Mouse (Mus musculus) forebrain, embryonic 14.5 days (tissue): ENCODE data around the gene Tnfrsf14. TPM values are rescaled to one million over a fixed set of nuclear protein-coding genes. Genes with fewer than 3 reads are reported as not detected.

ENCODE experiments used
- ATAC-seq: fragments of 200-750 bp; cut with Nextera tagmentation; 2 replicates; pipeline ENCODE4 v1.8.0; 2017; ENCODE audit warnings: mild to moderate bottlenecking, moderate library complexity
- DNase-seq: peaks from one replicate; pipeline ENCODE4 v3.0.0-alpha.2; 2015; ENCODE audit warnings: low spot score
- H3K27ac ChIP-seq: fragments of 300-500 bp; sonication (generic); 2 replicates; pipeline ENCODE4 v1.5.1; 2014; ENCODE audit warnings: low read depth, mild to moderate bottlenecking, control low read depth, low read length, moderate library complexity
- H3K27me3 ChIP-seq: fragments of 300-500 bp; sonication (generic); replicated peaks from 2 replicates; pipeline ENCODE4 v1.6.1; 2014; ENCODE audit warnings: low read length, control low read depth, mixed read lengths; ENCODE audit not compliant: control insufficient read depth, insufficient read depth
- H3K36me3 ChIP-seq: fragments of 300-500 bp; sonication (generic); 2 replicates; pipeline ENCODE4 v1.6.1; 2014; ENCODE audit warnings: low read length, control low read depth; ENCODE audit not compliant: control insufficient read depth, insufficient read depth
- H3K4me1 ChIP-seq: fragments of 300-500 bp; sonication (generic); 2 replicates; pipeline ENCODE4 v1.6.1; 2014; ENCODE audit warnings: antibody characterized with exemption, low read length, control low read depth; ENCODE audit not compliant: control insufficient read depth, insufficient read depth
- H3K4me2 ChIP-seq: fragments of 300-500 bp; sonication (generic); 2 replicates; pipeline ENCODE4 v1.6.1; 2014; ENCODE audit warnings: mild to moderate bottlenecking, control low read depth, low read length
- H3K4me3 ChIP-seq: fragments of 300-500 bp; sonication (generic); 2 replicates; pipeline ENCODE4 v1.5.1; 2014; ENCODE audit warnings: low read depth, low read length, control low read depth
- H3K9ac ChIP-seq: fragments of 300-500 bp; sonication (generic); 2 replicates; pipeline ENCODE4 v1.6.1; 2014; ENCODE audit warnings: mild to moderate bottlenecking, low read length, control low read depth, moderate library complexity
- H3K9me3 ChIP-seq: fragments of 300-500 bp; sonication (generic); replicated peaks from 2 replicates; pipeline ENCODE4 v1.6.1; 2016; ENCODE audit warnings: low read length, control low read depth, mixed read lengths; ENCODE audit not compliant: control insufficient read depth
- WGBS: fragments of 180-500 bp; shearing (Covaris S2); extraction: QIAGEN DNeasy Blood & Tissue Kit; methylation state at CpG from one replicate; pipeline ENCODE4 v1.1.7; 2014; 5-methylcytosine and 5-hydroxymethylcytosine counted together
- polyA plus RNA-seq: library from polyadenylated mRNA; unstranded; fragments of >200 nt; fragmentation: Nextera tagmentation; extraction: Ambion mirVana; gene quantifications from 2 replicates; pipeline ENCODE4 v1.2.1, GENCODE M21; 2014

Tnfrsf14 gene
- polyA plus RNA-seq, 1 experiment from 2014 or later, result not detected

DNA sequence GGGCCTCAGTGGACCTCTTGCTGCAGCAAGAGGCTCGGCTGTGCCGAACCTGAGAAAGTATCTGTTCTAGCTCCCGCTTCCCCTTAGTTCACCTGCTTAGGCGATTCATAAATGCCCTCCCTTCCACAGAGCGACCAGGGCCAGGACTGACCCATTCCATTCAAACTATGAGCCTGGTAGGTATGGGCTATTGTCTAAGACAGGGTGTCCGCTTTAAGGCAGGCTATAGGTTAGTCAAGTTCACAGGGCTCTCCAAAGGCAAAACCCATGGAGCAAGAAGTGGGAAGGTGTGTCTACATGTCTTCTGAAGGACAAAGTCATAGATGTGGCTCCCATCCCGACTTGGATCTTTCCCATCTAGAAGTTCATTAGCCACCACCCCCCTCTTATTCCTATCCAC lies 34.3 kb upstream of the Tnfrsf14 start:
- no peak for DNase-seq
- H3K4me3 ChIP-seq, result peak overlapping the region; percentile 76
- 15% methylated on average over 7 of the region's 7 CpGs for WGBS
- peaks cover 51% of the 10 kb centered on the region for H3K4me1 ChIP-seq
- no peaks in the 10 kb centered on the region for H3K9me3 ChIP-seq
- peak overlapping the region; percentile 81 for H3K4me2 ChIP-seq
- peak overlapping the region; percentile 95 for H3K9ac ChIP-seq
- H3K27ac ChIP-seq, result peak overlapping the region; percentile 94
- no peaks in the 10 kb centered on the region for H3K27me3 ChIP-seq
- ATAC-seq, result no peak
- H3K36me3 ChIP-seq, result 0 out of 2 replicates have a peak, but pooled peaks cover 3% of the 10 kb centered on the region

DNA sequence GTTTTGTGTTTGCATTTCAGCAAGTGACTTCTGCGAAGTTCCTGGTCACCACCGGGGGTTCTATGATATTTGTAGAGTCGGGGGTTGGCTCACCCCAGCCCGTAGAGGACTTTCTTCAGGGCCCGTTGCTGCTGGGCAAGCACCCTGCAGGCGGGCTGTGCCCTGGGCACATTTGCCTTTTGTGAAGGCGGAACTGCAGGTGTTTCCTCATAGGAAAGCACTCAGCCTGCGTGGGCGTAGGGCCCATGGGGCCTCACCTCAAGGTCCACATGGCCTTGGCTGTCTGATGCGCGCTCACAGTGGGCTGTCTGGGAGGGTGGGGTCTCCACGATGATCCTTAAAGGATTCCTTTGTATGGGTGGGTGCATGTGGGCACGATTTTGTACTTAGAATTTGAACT lies 33.5 kb upstream of the Tnfrsf14 start:
- Histone ChIP-seq H3K9ac (peak overlapping the region; percentile 95), H3K4me2 (peak overlapping the region; percentile 81), H3K4me1 (peaks cover 59% of the 10 kb centered on the region), H3K27me3 (no peaks in the 10 kb centered on the region), H3K36me3 (no peaks in the 10 kb centered on the region), H3K27ac (peak overlapping the region; percentile 94), H3K9me3 (no peaks in the 10 kb centered on the region), H3K4me3 (peak overlapping the region; percentile 76)
- DNase-seq, result no peak
- no peak for ATAC-seq
- 1% methylated on average over 13 of the region's 13 CpGs for WGBS

DNA sequence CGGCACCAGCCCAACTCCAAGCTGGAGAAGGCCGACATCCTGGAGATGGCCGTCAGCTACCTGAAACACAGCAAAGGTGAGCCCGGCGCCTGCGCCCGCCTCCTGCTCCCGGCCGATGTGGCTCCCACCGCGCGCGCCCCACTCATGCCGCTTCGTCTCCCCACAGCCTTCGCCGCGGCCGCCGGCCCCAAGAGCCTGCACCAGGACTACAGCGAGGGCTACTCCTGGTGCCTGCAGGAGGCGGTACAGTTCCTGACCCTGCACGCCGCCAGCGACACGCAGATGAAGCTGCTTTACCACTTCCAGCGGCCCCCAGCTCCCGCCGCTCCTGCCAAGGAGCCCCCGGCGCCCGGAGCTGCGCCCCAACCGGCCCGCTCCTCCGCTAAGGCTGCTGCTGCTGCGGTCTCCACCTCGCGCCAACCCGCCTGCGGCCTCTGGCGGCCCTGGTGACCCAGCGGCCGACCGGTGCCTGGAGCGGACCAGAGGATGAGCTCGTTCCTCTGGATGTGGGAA lies 32.9 kb upstream of the Tnfrsf14 start:
- Histone ChIP-seq H3K9me3 (no peaks in the 10 kb centered on the region), H3K36me3 (no peaks in the 10 kb centered on the region), H3K4me3 (peak overlapping the region; percentile 76), H3K9ac (peak overlapping the region; percentile 95), H3K27ac (peak overlapping the region; percentile 94), H3K4me2 (peak overlapping the region; percentile 81), H3K4me1 (peaks cover 61% of the 10 kb centered on the region), H3K27me3 (no peaks in the 10 kb centered on the region)
- ATAC-seq, result no peak
- no peak for DNase-seq
- WGBS, result under 1% methylated on average over 46 of the region's 47 CpGs

DNA sequence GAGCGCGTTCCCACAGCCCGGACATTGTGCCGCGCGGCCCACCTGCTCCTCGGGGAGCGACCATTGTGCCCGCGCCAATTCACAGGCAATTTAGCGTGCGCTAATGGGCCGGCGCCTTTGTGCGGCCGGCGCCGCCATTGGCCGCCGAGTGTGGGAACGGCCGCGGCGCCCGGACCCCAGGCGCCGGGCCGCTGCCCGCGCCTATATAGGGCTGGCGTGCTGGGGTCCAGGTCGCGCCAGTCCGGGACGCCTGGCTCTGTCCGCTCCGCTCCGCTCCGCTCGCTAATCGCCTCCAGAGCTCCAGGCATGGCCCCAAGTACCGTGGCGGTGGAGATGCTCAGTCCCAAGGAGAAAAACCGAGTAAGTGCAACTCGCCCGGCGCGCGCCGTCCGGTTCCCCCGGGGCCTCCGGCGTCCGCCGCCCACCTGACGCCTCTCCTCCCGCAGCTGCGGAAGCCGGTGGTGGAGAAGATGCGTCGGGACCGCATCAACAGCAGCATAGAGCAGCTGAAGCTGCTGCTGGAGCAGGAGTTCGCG lies 32.4 kb upstream of the Tnfrsf14 start, which contains the start of gene Hes5:
Hes5 (plus strand) TSS at position 234 of the 536 bp plus-strand sequence.
- ATAC-seq, result peak; percentile 63
- Histone ChIP-seq H3K4me3 (peak within 1 kb of the TSS; percentile 76), H3K9me3 (no peaks in the 10 kb centered on the region), H3K4me1 (peaks cover 61% of the 10 kb centered on the region), H3K27ac (peak within 1 kb of the TSS; percentile 94), H3K9ac (peak within 1 kb of the TSS; percentile 95), H3K27me3 (0 out of 2 replicates have a peak, but pooled peaks cover under 1% of the 10 kb centered on the region), H3K36me3 (no peaks in the 10 kb centered on the region), H3K4me2 (peak within 1 kb of the TSS; percentile 81)
- 1% methylated on average over 65 of the region's 65 CpGs for WGBS
- DNase-seq, result peak; percentile 94

DNA sequence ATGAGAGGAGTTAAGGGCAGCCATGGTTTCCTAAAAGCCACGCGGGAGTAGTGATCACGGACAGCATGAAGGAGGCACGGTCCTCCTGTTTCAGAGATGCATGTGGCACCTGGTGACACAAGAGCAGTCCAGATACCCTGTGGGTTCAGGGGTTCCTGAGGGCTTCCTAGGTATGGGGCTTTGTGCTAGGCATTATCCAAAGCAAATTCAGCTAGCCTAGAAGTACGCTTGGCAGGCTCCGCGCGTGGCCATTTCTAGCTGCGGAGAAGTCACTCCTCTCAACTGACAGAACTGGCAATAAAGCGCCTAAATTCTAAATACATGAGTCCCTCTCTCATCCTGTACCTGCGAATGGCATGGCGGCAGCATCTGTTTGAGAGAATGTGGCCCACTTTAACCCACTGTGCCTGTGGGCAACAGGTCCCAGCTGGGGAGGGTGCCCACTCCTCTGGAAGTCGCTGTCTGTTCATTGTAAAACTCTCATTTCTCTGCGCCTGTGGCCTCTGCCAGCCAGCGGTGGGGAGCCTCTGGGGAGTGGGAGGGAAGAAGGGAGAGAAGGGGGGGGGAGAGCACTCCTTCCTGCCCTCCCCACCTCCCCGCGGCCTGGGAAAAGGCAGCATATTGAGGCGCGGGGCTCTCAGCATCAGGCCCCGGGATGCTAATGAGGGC lies 31.8 kb upstream of the Tnfrsf14 start:
- WGBS, result 4% methylated on average over 20 of the region's 20 CpGs
- Histone ChIP-seq H3K9ac (peak overlapping the region; percentile 95), H3K36me3 (no peaks in the 10 kb centered on the region), H3K27ac (peak overlapping the region; percentile 94), H3K4me3 (peak overlapping the region; percentile 76), H3K4me2 (peak overlapping the region; percentile 81), H3K4me1 (peaks cover 58% of the 10 kb centered on the region), H3K9me3 (no peaks in the 10 kb centered on the region), H3K27me3 (0 out of 2 replicates have a peak, but pooled peaks cover 3% of the 10 kb centered on the region)
- DNase-seq, result no peak
- ATAC-seq, result no peak; the same call in 1 of the 2 replicates

DNA sequence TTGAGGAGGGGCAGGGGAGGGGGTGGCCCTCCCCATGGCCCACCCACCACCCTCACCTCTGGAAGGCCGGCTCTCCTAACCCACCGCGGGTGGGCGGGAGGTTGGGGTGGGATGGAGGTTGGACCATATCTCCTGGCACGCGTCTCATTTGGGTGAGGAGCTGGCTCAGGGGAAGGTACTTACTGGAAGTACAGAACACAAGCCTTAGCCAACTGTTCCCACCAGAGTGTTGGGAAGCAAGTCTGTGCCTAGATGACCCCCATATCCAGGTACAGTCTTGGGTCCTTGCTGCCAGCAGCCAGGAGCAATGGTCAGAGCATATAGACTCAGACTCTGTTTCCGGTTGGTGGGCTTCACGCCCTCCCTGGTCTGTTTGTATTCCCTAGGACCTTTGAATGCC lies 30.3 kb upstream of the Tnfrsf14 start:
- Histone ChIP-seq H3K27ac (peak overlapping the region; percentile 68), H3K36me3 (no peaks in the 10 kb centered on the region), H3K9ac (no peak overlapping the region; the same call in 1 of the 2 replicates), H3K9me3 (no peaks in the 10 kb centered on the region), H3K4me1 (peaks cover 55% of the 10 kb centered on the region), H3K4me2 (peak overlapping the region; percentile 49), H3K4me3 (no peak overlapping the region), H3K27me3 (0 out of 2 replicates have a peak, but pooled peaks cover 3% of the 10 kb centered on the region)
- 4% methylated on average over 8 of the region's 8 CpGs for WGBS
- DNase-seq (no peak), ATAC-seq (no peak)

DNA sequence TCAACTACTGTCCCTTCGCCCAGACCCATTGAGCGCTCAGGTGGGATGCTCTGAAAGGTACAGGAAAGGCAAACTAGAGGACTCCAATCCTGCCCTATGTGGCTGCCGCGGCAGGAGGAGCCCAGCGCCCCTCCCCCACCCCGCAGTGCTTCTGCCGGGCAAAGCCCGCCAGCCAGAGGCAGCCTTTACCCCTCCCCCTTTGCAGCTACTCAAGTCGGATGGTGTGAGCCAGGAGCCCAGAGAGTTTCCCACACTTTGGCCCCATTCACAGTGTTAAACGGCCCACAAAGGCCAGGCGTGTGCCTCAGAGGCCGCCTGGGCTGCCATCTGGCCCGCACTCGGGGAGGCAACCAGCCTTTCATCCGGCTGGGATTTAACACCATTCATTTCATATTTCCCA lies 29.8 kb upstream of the Tnfrsf14 start:
- H3K36me3 ChIP-seq, result no peaks in the 10 kb centered on the region
- peak overlapping the region; percentile 49 for H3K4me2 ChIP-seq
- under 1% methylated on average over 15 of the region's 15 CpGs for WGBS
- peaks cover 55% of the 10 kb centered on the region for H3K4me1 ChIP-seq
- DNase-seq, result peak; percentile 97
- H3K9me3 ChIP-seq, result no peaks in the 10 kb centered on the region
- H3K9ac ChIP-seq, result 0 out of 2 replicates have a peak overlapping the region, but pooled peaks have one; percentile 22
- H3K4me3 ChIP-seq, result 0 out of 2 replicates have a peak overlapping the region, but pooled peaks have one; percentile 1
- H3K27me3 ChIP-seq, result 0 out of 2 replicates have a peak, but pooled peaks cover 3% of the 10 kb centered on the region
- H3K27ac ChIP-seq, result peak overlapping the region; percentile 68; the same call in 1 of the 2 replicates
- peak; percentile 64 for ATAC-seq

DNA sequence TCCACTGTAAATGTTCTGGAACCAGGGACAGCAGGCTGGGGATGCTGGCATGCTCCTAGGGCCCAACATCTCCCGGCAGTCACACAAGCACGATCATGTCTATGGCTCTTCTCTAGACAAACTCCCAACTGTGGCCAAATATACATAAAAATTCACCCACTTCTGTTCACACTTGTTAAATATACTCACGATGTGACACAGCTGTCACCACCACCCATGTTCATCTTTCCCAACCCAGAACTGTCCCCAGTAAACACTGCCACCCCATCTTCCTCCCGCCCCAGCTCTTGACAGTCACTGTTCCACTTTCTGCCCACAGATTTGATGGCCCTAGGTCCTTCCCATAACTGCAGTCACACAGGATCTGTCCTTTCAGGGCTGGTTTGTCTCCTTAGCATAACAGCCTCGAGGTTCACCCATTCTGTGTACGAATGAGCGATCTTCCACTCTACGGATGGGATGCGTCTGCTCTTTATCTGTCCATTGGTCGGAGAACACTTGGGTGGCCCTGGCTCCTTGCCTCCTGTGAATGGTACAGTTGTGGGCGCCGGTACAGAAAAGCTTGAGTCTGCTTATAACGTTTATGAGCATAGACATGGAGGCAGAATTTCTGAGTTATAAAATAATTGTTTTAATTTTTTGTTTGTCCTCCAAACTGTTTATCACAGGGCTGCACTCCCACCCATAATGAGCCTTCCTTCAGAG lies 29.1 kb upstream of the Tnfrsf14 start:
- no peak for DNase-seq

More for the DNA sequence above, 29.1 kb upstream of the Tnfrsf14 start:
- Histone ChIP-seq H3K27ac (peak overlapping the region; percentile 68; the same call in 1 of the 2 replicates), H3K9me3 (no peaks in the 10 kb centered on the region), H3K36me3 (no peaks in the 10 kb centered on the region), H3K4me2 (peak overlapping the region; percentile 49), H3K27me3 (0 out of 2 replicates have a peak, but pooled peaks cover 3% of the 10 kb centered on the region), H3K4me3 (no peak overlapping the region), H3K4me1 (peaks cover 52% of the 10 kb centered on the region), H3K9ac (0 out of 2 replicates have a peak overlapping the region, but pooled peaks have one; percentile 22)
- 29% methylated on average over 13 of the region's 13 CpGs for WGBS
- no peak for ATAC-seq
